Mouse (Mus musculus) intestine, postnatal 0 days (tissue): ENCODE data around the gene Cnih2. TPM values are rescaled to one million over a fixed set of nuclear protein-coding genes. Genes with fewer than 3 reads are reported as not detected.
"Not testable (repeated sequence)": the region's sequence is repeated elsewhere in the genome, so short reads cannot be mapped to it uniquely, and the experiment has no call there.

Source experiments
- ATAC-seq: fragments of 200-750 bp; cut with Nextera tagmentation; 2 replicates; pipeline ENCODE4 v1.8.0; 2017; ENCODE audit warnings: mild to moderate bottlenecking, moderate TSS enrichment, moderate library complexity
- H3K27ac ChIP-seq: fragments of 300-500 bp; sonication (generic); 2 replicates; pipeline ENCODE4 v1.5.1; 2014; ENCODE audit warnings: mild to moderate bottlenecking, low read depth, low read length, moderate library complexity
- H3K27me3 ChIP-seq: fragments of 300-500 bp; sonication (generic); replicated peaks from 2 replicates; pipeline ENCODE4 v1.6.1; 2014; ENCODE audit warnings: low read length, mixed read lengths; ENCODE audit not compliant: control insufficient read depth, insufficient read depth
- H3K36me3 ChIP-seq: fragments of 300-500 bp; sonication (generic); 2 replicates; pipeline ENCODE4 v1.6.1; 2014; ENCODE audit warnings: mild to moderate bottlenecking, moderate library complexity; ENCODE audit not compliant: control insufficient read depth, insufficient read depth
- H3K4me1 ChIP-seq: fragments of 300-500 bp; sonication (generic); replicated peaks from 2 replicates; pipeline ENCODE4 v1.6.1; 2014; ENCODE audit warnings: antibody characterized with exemption, low read length, mixed read lengths; ENCODE audit not compliant: control insufficient read depth, insufficient read depth
- H3K4me2 ChIP-seq: fragments of 300-500 bp; sonication (generic); replicated peaks from 2 replicates; pipeline ENCODE4 v1.6.1; 2014; ENCODE audit warnings: low read depth, mild to moderate bottlenecking, moderate library complexity
- H3K4me3 ChIP-seq: fragments of 300-500 bp; sonication (generic); 2 replicates; pipeline ENCODE4 v1.5.1; 2014; ENCODE audit warnings: low read depth, low read length
- H3K9ac ChIP-seq: fragments of 300-500 bp; sonication (generic); 2 replicates; pipeline ENCODE4 v1.6.1; 2014; ENCODE audit warnings: mild to moderate bottlenecking, low read depth, low read length
- H3K9me3 ChIP-seq: fragments of 300-500 bp; sonication (generic); 2 replicates; pipeline ENCODE4 v1.6.1; 2016; ENCODE audit warnings: mixed run types; ENCODE audit not compliant: control insufficient read depth
- CTCF ChIP-seq: sonication (generic); IDR thresholded peaks from 2 replicates; pipeline ENCODE4 v1.5.1; 2016; ENCODE audit warnings: low read depth, mild to moderate bottlenecking, control low read depth, antibody characterized with exemption, moderate library complexity
- WGBS: fragments of 180-500 bp; shearing (Covaris S2); extraction: QIAGEN DNeasy Blood & Tissue Kit; methylation state at CpG from one replicate; pipeline ENCODE4 v1.1.7; 2014; 5-methylcytosine and 5-hydroxymethylcytosine counted together
- polyA plus RNA-seq: library from polyadenylated mRNA; unstranded; fragments of >200 nt; fragmentation: Nextera tagmentation; extraction: Ambion mirVana; gene quantifications from 2 replicates; pipeline ENCODE4 v1.2.1, GENCODE M21; 2015

Gene Cnih2
- polyA plus RNA-seq, 1 experiment from 2014 or later = 5.6 TPM

- Histone ChIP-seq H3K36me3 (peaks cover 33% of the 10 kb centered on the region), H3K4me1 (peaks cover 8% of the 10 kb centered on the region; the same call in 1 of the 2 replicates), H3K4me3 (peak within 1 kb of the TSS; percentile 91), H3K27me3 (peaks cover 29% of the 10 kb centered on the region), H3K9ac (peak within 1 kb of the TSS; percentile 78), H3K9me3 (no peaks in the 10 kb centered on the region), H3K4me2 (peak within 1 kb of the TSS; percentile 81), H3K27ac (peak within 1 kb of the TSS; percentile 95)
- peak; percentile 90 for ATAC-seq
- peak; percentile 87 for TF ChIP-seq CTCF
- WGBS = under 1% methylated on average over 58 of the region's 58 CpGs
These were observed 10.2 kb downstream of the Cnih2 start, which contains the start of gene Yif1a for GRCm38 (mm10) chr19:5087884-5088728. TSS of gene Yif1a (plus strand) at chr19:5088538.

- H3K4me2 ChIP-seq, H3K4me1 ChIP-seq, H3K27ac ChIP-seq, H3K9me3 ChIP-seq, H3K4me3 ChIP-seq, H3K9ac ChIP-seq, ATAC-seq: not testable (repeated sequence)
- TF ChIP-seq CTCF = peak; percentile 40
- WGBS = 53% methylated on average over 4 of the region's 4 CpGs
- H3K27me3 ChIP-seq = peaks cover 45% of the 10 kb centered on the region
- H3K36me3 ChIP-seq = peaks cover 18% of the 10 kb centered on the region
These were observed 11.8 kb downstream of the Cnih2 start for GRCm38 (mm10) chr19:5086533-5086932.

- Histone ChIP-seq H3K9ac (0 out of 2 replicates have a peak within 1 kb of the TSS, but pooled peaks have one; percentile 19), H3K4me3 (peak within 1 kb of the TSS; percentile 53), H3K4me2 (peak within 1 kb of the TSS; percentile 84), H3K36me3 (peaks cover 8% of the 10 kb centered on the region), H3K27me3 (peaks cover 55% of the 10 kb centered on the region), H3K9me3 (no peaks in the 10 kb centered on the region), H3K27ac (no peak within 1 kb of the TSS), H3K4me1 (peaks cover 8% of the 10 kb centered on the region; the same call in 1 of the 2 replicates)
- ATAC-seq = no peak
- TF ChIP-seq CTCF = no peak
- WGBS = under 1% methylated on average over 69 of the region's 69 CpGs
These were observed 13.0 kb downstream of the Cnih2 start, which contains the start of gene Tmem151a for GRCm38 (mm10) chr19:5085145-5085863. TSS of gene Tmem151a (minus strand) at chr19:5085531.

GRCm38 (mm10) chr19:5084834-5085144 lies 13.5 kb downstream of the Cnih2 start:
- H3K4me2 ChIP-seq = peak overlapping the region; percentile 84
- peak overlapping the region; percentile 53 for H3K4me3 ChIP-seq
- H3K27ac ChIP-seq = no peak overlapping the region
- no peaks in the 10 kb centered on the region for H3K9me3 ChIP-seq
- peaks cover 4% of the 10 kb centered on the region for H3K36me3 ChIP-seq
- no peak for ATAC-seq
- no peak for TF ChIP-seq CTCF
- 3% methylated on average over 14 of the region's 15 CpGs for WGBS
- peaks cover 8% of the 10 kb centered on the region; the same call in 1 of the 2 replicates for H3K4me1 ChIP-seq
- H3K9ac ChIP-seq = no peak overlapping the region
- peaks cover 57% of the 10 kb centered on the region for H3K27me3 ChIP-seq

- no peaks in the 10 kb centered on the region for H3K36me3 ChIP-seq
- peaks cover 58% of the 10 kb centered on the region for H3K27me3 ChIP-seq
- no peak overlapping the region for H3K9ac ChIP-seq
- H3K27ac ChIP-seq = no peak overlapping the region
- H3K4me3 ChIP-seq = peak overlapping the region; percentile 53; the same call in 1 of the 2 replicates
- peak overlapping the region; percentile 84 for H3K4me2 ChIP-seq
- H3K9me3 ChIP-seq = no peaks in the 10 kb centered on the region
- no peak for ATAC-seq
- TF ChIP-seq CTCF = no peak
- peaks cover 5% of the 10 kb centered on the region; the same call in 1 of the 2 replicates for H3K4me1 ChIP-seq
- WGBS = 64% methylated on average over 3 of the region's 3 CpGs
These were observed 14.1 kb downstream of the Cnih2 start for GRCm38 (mm10) chr19:5083961-5084833.
